Mouse (Mus musculus) kidney, postnatal 0 days (tissue): ENCODE measurements at regions not wholly inside any gene's neighbourhood (a gene's known extent, or its start where the extent isn't known, plus 50 kb on each side); places are given as distances from the start of the nearest gene placed in this dataset.
A peak's percentile ranks its signal among the peaks of the same experiment; 100 is the strongest.

Experiments
- ATAC-seq: fragments of 200-750 bp; cut with Nextera tagmentation; replicated peaks from 2 replicates; pipeline ENCODE4 v1.8.0; 2017; ENCODE audit warnings: low read depth, moderate number of reproducible peaks, moderate TSS enrichment, moderate library complexity; ENCODE audit not compliant: low FRiP score
- DNase-seq: peaks from one replicate; pipeline ENCODE4 v3.0.0-alpha.2; 2016; ENCODE audit warnings: low spot score
- H3K27ac ChIP-seq: fragments of 300-500 bp; sonication (generic); 2 replicates; pipeline ENCODE4 v1.5.1; 2014; ENCODE audit warnings: mild to moderate bottlenecking
- H3K27me3 ChIP-seq: fragments of 300-500 bp; sonication (generic); 2 replicates; pipeline ENCODE4 v1.6.1; 2014; ENCODE audit warnings: low read length, mixed read lengths; ENCODE audit not compliant: insufficient read depth
- H3K36me3 ChIP-seq: fragments of 300-500 bp; sonication (generic); 2 replicates; pipeline ENCODE4 v1.6.1; 2014; ENCODE audit warnings: low read length, mixed read lengths; ENCODE audit not compliant: insufficient read depth
- H3K4me1 ChIP-seq: fragments of 300-500 bp; sonication (generic); replicated peaks from 2 replicates; pipeline ENCODE4 v1.6.1; 2014; ENCODE audit warnings: antibody characterized with exemption, low read length, mixed read lengths; ENCODE audit not compliant: insufficient read depth
- H3K4me2 ChIP-seq: fragments of 300-500 bp; sonication (generic); 2 replicates; pipeline ENCODE4 v1.6.1; 2014; ENCODE audit warnings: mild to moderate bottlenecking, low read length, moderate library complexity, mixed read lengths
- H3K4me3 ChIP-seq: fragments of 300-500 bp; sonication (generic); replicated peaks from 2 replicates; pipeline ENCODE4 v1.5.1; 2014; ENCODE audit warnings: low read depth, low read length
- H3K9ac ChIP-seq: fragments of 300-500 bp; sonication (generic); 2 replicates; pipeline ENCODE4 v1.6.1; 2014; ENCODE audit warnings: low read depth, low read length
- H3K9me3 ChIP-seq: fragments of 300-500 bp; sonication (generic); replicated peaks from 2 replicates; pipeline ENCODE4 v1.6.1; 2016; ENCODE audit warnings: low read length, inconsistent platforms, mixed read lengths
- CTCF ChIP-seq: IDR thresholded peaks from 2 replicates; pipeline ENCODE4 v1.5.1; 2016; ENCODE audit warnings: antibody characterized with exemption, low read depth, mild to moderate bottlenecking, moderate library complexity
- WGBS: fragments of 180-500 bp; shearing (Covaris S2); extraction: QIAGEN DNeasy Blood & Tissue Kit; methylation state at CpG from one replicate; pipeline ENCODE4 v1.1.7; 2014; 5-methylcytosine and 5-hydroxymethylcytosine counted together

GRCm38 (mm10) chr3:117265790-117266189 is 94.9 kb downstream of the Plppr4 start:
- H3K9me3 ChIP-seq = no peaks in the 10 kb centered on the region
- no peaks in the 10 kb centered on the region for H3K27me3 ChIP-seq
- H3K9ac ChIP-seq = no peak overlapping the region
- no peak overlapping the region for H3K27ac ChIP-seq
- WGBS = 90% methylated on average over 9 of the region's 9 CpGs
- TF ChIP-seq CTCF = no peak
- H3K4me3 ChIP-seq = no peak overlapping the region
- no peaks in the 10 kb centered on the region for H3K4me1 ChIP-seq
- H3K36me3 ChIP-seq = no peaks in the 10 kb centered on the region
- DNase-seq (no peak), ATAC-seq (no peak)
- H3K4me2 ChIP-seq = no peak overlapping the region

GRCm38 (mm10) chr3:117247833-117248232 is 112.8 kb downstream of the Plppr4 start:
- Histone ChIP-seq H3K9ac (no peak overlapping the region), H3K4me2 (no peak overlapping the region), H3K4me3 (no peak overlapping the region), H3K27me3 (no peaks in the 10 kb centered on the region), H3K36me3 (no peaks in the 10 kb centered on the region), H3K4me1 (no peaks in the 10 kb centered on the region), H3K9me3 (no peaks in the 10 kb centered on the region), H3K27ac (no peak overlapping the region)
- DNase-seq (no peak), ATAC-seq (no peak)
- no peak for TF ChIP-seq CTCF

GRCm38 (mm10) chr3:117241810-117242209 is 118.9 kb downstream of the Plppr4 start:
- TF ChIP-seq CTCF = no peak
- H3K4me3 ChIP-seq = no peak overlapping the region
- H3K4me2 ChIP-seq = no peak overlapping the region
- no peaks in the 10 kb centered on the region for H3K4me1 ChIP-seq
- 92% methylated on average over 6 of the region's 6 CpGs for WGBS
- no peak overlapping the region for H3K27ac ChIP-seq
- no peak for ATAC-seq
- no peak overlapping the region for H3K9ac ChIP-seq
- H3K36me3 ChIP-seq = no peaks in the 10 kb centered on the region
- DNase-seq = no peak
- H3K9me3 ChIP-seq = no peaks in the 10 kb centered on the region
- no peaks in the 10 kb centered on the region for H3K27me3 ChIP-seq

- no peak for TF ChIP-seq CTCF
- H3K27me3 ChIP-seq = no peaks in the 10 kb centered on the region
- no peak overlapping the region for H3K4me3 ChIP-seq
- DNase-seq (no peak), ATAC-seq (no peak)
- no peak overlapping the region for H3K27ac ChIP-seq
- H3K36me3 ChIP-seq = no peaks in the 10 kb centered on the region
- H3K4me2 ChIP-seq = no peak overlapping the region
- H3K9me3 ChIP-seq = no peaks in the 10 kb centered on the region
- no peak overlapping the region for H3K9ac ChIP-seq
- H3K4me1 ChIP-seq = no peaks in the 10 kb centered on the region
- WGBS = 70% methylated on average over 3 of the region's 3 CpGs
These were observed 134.1 kb downstream of the Plppr4 start for GRCm38 (mm10) chr3:117226616-117227015.

- Histone ChIP-seq H3K9ac (no peak overlapping the region), H3K27ac (no peak overlapping the region), H3K36me3 (no peaks in the 10 kb centered on the region), H3K4me2 (no peak overlapping the region), H3K4me3 (no peak overlapping the region), H3K4me1 (no peaks in the 10 kb centered on the region), H3K27me3 (no peaks in the 10 kb centered on the region), H3K9me3 (no peaks in the 10 kb centered on the region)
- ATAC-seq (no peak), DNase-seq (no peak)
- WGBS = 83% methylated on average over 2 of the region's 2 CpGs
- no peak for TF ChIP-seq CTCF
These were observed 135.6 kb downstream of the Plppr4 start for GRCm38 (mm10) chr3:117225041-117225440.

- ATAC-seq = no peak
- Histone ChIP-seq H3K9ac (no peak overlapping the region), H3K4me2 (no peak overlapping the region), H3K4me3 (no peak overlapping the region), H3K4me1 (no peaks in the 10 kb centered on the region), H3K27ac (no peak overlapping the region), H3K9me3 (no peaks in the 10 kb centered on the region), H3K27me3 (no peaks in the 10 kb centered on the region), H3K36me3 (no peaks in the 10 kb centered on the region)
- WGBS = 63% methylated on average over 1 of the region's 1 CpGs
- no peak for TF ChIP-seq CTCF
- peak; percentile 7 for DNase-seq
These were observed 142.7 kb downstream of the Plppr4 start for GRCm38 (mm10) chr3:117217952-117218351.

- Histone ChIP-seq H3K27ac (no peak overlapping the region), H3K36me3 (no peaks in the 10 kb centered on the region), H3K4me2 (no peak overlapping the region), H3K9me3 (no peaks in the 10 kb centered on the region), H3K9ac (no peak overlapping the region), H3K4me3 (no peak overlapping the region), H3K4me1 (no peaks in the 10 kb centered on the region), H3K27me3 (no peaks in the 10 kb centered on the region)
- DNase-seq (no peak), ATAC-seq (no peak)
- no peak for TF ChIP-seq CTCF
- 73% methylated on average over 1 of the region's 1 CpGs for WGBS
These were observed 168.8 kb downstream of the Plppr4 start for GRCm38 (mm10) chr3:117191903-117192302.
